Mouse (Mus musculus): ENCODE measurements at regions not wholly inside any gene's neighbourhood (a gene's known extent, or its start where the extent isn't known, plus 50 kb on each side); places are given as distances from the start of the nearest gene placed in this dataset.

GRCm38 (mm10) chrX:13014051-13014450 is 57.2 kb upstream of the Usp9x start:
- H3K9me3 ChIP-seq = no peaks in the 10 kb centered on the region
- 67% methylated on average over 3 of the region's 3 CpGs for WGBS

GRCm38 (mm10) chrX:13013086-13013485 is 58.2 kb upstream of the Usp9x start:
- Histone ChIP-seq H3K4me1 (no peaks in the 10 kb centered on the region), H3K36me3 (no peaks in the 10 kb centered on the region), H3K9ac (no peak overlapping the region), H3K27ac (no peak overlapping the region), H3K27me3 (no peaks in the 10 kb centered on the region), H3K9me3 (no peaks in the 10 kb centered on the region), H3K4me3 (no peak overlapping the region), H3K4me2 (replicated peaks) (no peak overlapping the region)
- no peak for ATAC-seq (ENCODE audit: insufficient number of reproducible peaks, insufficient read depth, low FRiP score, low TSS enrichment)
- 71% methylated on average over 3 of the region's 3 CpGs for WGBS

More at GRCm38 (mm10) chrX:13014051-13014450, 57.2 kb upstream of the Usp9x start:
- no peak overlapping the region for H3K4me3 ChIP-seq
- no peaks in the 10 kb centered on the region for H3K4me1 ChIP-seq
- no peak overlapping the region for H3K27ac ChIP-seq
- no peak overlapping the region for H3K4me2 ChIP-seq (replicated peaks)
- H3K27me3 ChIP-seq = no peaks in the 10 kb centered on the region
- ATAC-seq (ENCODE audit: insufficient number of reproducible peaks, insufficient read depth, low FRiP score, low TSS enrichment) = no peak
- H3K36me3 ChIP-seq = no peaks in the 10 kb centered on the region
- no peak overlapping the region for H3K9ac ChIP-seq

- H3K9me3 ChIP-seq = no peaks in the 10 kb centered on the region
- ATAC-seq (ENCODE audit: insufficient number of reproducible peaks, insufficient read depth, low FRiP score, low TSS enrichment) = no peak
- no peaks in the 10 kb centered on the region for H3K36me3 ChIP-seq
- H3K9ac ChIP-seq = no peak overlapping the region
- no peaks in the 10 kb centered on the region for H3K4me1 ChIP-seq
- H3K27me3 ChIP-seq = no peaks in the 10 kb centered on the region
- H3K27ac ChIP-seq = no peak overlapping the region
- H3K4me3 ChIP-seq = no peak overlapping the region
- no peak overlapping the region for H3K4me2 ChIP-seq (replicated peaks)
- 82% methylated on average over 7 of the region's 7 CpGs for WGBS
These were observed 80.5 kb upstream of the Usp9x start for GRCm38 (mm10) chrX:12990777-12991176.

GRCm38 (mm10) chrX:12977676-12978075 is 93.6 kb upstream of the Usp9x start:
- Histone ChIP-seq H3K27me3 (no peaks in the 10 kb centered on the region), H3K9me3 (no peaks in the 10 kb centered on the region), H3K4me2 (replicated peaks) (no peak overlapping the region), H3K9ac (no peak overlapping the region), H3K27ac (no peak overlapping the region), H3K4me3 (no peak overlapping the region), H3K36me3 (no peaks in the 10 kb centered on the region), H3K4me1 (no peaks in the 10 kb centered on the region)
- WGBS = 67% methylated on average over 6 of the region's 6 CpGs
- ATAC-seq (ENCODE audit: insufficient number of reproducible peaks, insufficient read depth, low FRiP score, low TSS enrichment) = no peak

- Histone ChIP-seq H3K27me3 (no peaks in the 10 kb centered on the region), H3K4me3 (no peak overlapping the region), H3K36me3 (no peaks in the 10 kb centered on the region), H3K4me2 (replicated peaks) (no peak overlapping the region), H3K4me1 (no peaks in the 10 kb centered on the region), H3K9ac (no peak overlapping the region), H3K9me3 (no peaks in the 10 kb centered on the region), H3K27ac (no peak overlapping the region)
- 80% methylated on average over 7 of the region's 7 CpGs for WGBS
- ATAC-seq (ENCODE audit: insufficient number of reproducible peaks, insufficient read depth, low FRiP score, low TSS enrichment) = no peak
These were observed 102.1 kb upstream of the Usp9x start for GRCm38 (mm10) chrX:12968979-12969746.

- no peaks in the 10 kb centered on the region for H3K27me3 ChIP-seq
- no peaks in the 10 kb centered on the region for H3K4me1 ChIP-seq
- no peaks in the 10 kb centered on the region for H3K36me3 ChIP-seq
- H3K4me2 ChIP-seq (replicated peaks) = no peak overlapping the region
- H3K9me3 ChIP-seq = no peaks in the 10 kb centered on the region
- H3K9ac ChIP-seq = no peak overlapping the region
- ATAC-seq (ENCODE audit: insufficient number of reproducible peaks, insufficient read depth, low FRiP score, low TSS enrichment) = no peak
- no peak overlapping the region for H3K27ac ChIP-seq
- H3K4me3 ChIP-seq = no peak overlapping the region
- WGBS = 74% methylated on average over 11 of the region's 11 CpGs
These were observed 111.6 kb upstream of the Usp9x start for GRCm38 (mm10) chrX:12959467-12960314.

GRCm38 (mm10) chrX:12958873-12959272 is 112.4 kb upstream of the Usp9x start:
- no peak overlapping the region for H3K4me3 ChIP-seq
- H3K4me1 ChIP-seq = no peaks in the 10 kb centered on the region
- WGBS = 55% methylated on average over 2 of the region's 2 CpGs
- H3K27me3 ChIP-seq = no peaks in the 10 kb centered on the region
- no peak overlapping the region for H3K9ac ChIP-seq
- H3K4me2 ChIP-seq (replicated peaks) = no peak overlapping the region
- no peaks in the 10 kb centered on the region for H3K36me3 ChIP-seq
- no peak overlapping the region for H3K27ac ChIP-seq
- no peak for ATAC-seq (ENCODE audit: insufficient number of reproducible peaks, insufficient read depth, low FRiP score, low TSS enrichment)
- H3K9me3 ChIP-seq = no peaks in the 10 kb centered on the region

- Histone ChIP-seq H3K9ac (no peak overlapping the region), H3K4me3 (no peak overlapping the region), H3K27ac (no peak overlapping the region), H3K27me3 (no peaks in the 10 kb centered on the region), H3K4me2 (replicated peaks) (no peak overlapping the region), H3K36me3 (no peaks in the 10 kb centered on the region), H3K9me3 (no peaks in the 10 kb centered on the region), H3K4me1 (no peaks in the 10 kb centered on the region)
- 66% methylated on average over 5 of the region's 7 CpGs for WGBS
- ATAC-seq (ENCODE audit: insufficient number of reproducible peaks, insufficient read depth, low FRiP score, low TSS enrichment) = no peak
These were observed 120.2 kb upstream of the Usp9x start for GRCm38 (mm10) chrX:12950928-12951660.

GRCm38 (mm10) chrX:12942451-12942850 is 128.8 kb upstream of the Usp9x start:
- H3K4me3 ChIP-seq = no peak overlapping the region
- ATAC-seq (ENCODE audit: insufficient number of reproducible peaks, insufficient read depth, low FRiP score, low TSS enrichment) = no peak
- H3K9ac ChIP-seq = no peak overlapping the region
- no peaks in the 10 kb centered on the region for H3K4me1 ChIP-seq
- no peaks in the 10 kb centered on the region for H3K27me3 ChIP-seq
- no peak overlapping the region for H3K4me2 ChIP-seq (replicated peaks)
- no peak overlapping the region for H3K27ac ChIP-seq
- no peaks in the 10 kb centered on the region for H3K36me3 ChIP-seq
- no peaks in the 10 kb centered on the region for H3K9me3 ChIP-seq
- 82% methylated on average over 5 of the region's 5 CpGs for WGBS

GRCm38 (mm10) chrX:12936406-12937172 is 134.7 kb upstream of the Usp9x start:
- Histone ChIP-seq H3K9me3 (no peaks in the 10 kb centered on the region), H3K9ac (peak overlapping the region; percentile 38), H3K4me3 (peak overlapping the region; percentile 36), H3K27ac (no peak overlapping the region), H3K27me3 (no peaks in the 10 kb centered on the region; the same call in 1 of the 2 replicates), H3K4me1 (no peaks in the 10 kb centered on the region), H3K4me2 (replicated peaks) (peak overlapping the region; percentile 54), H3K36me3 (no peaks in the 10 kb centered on the region)
- 24% methylated on average over 36 of the region's 43 CpGs for WGBS
- ATAC-seq (ENCODE audit: insufficient number of reproducible peaks, insufficient read depth, low FRiP score, low TSS enrichment) = peak; percentile 47; the same call in 1 of the 2 replicates

- H3K9me3 ChIP-seq = no peaks in the 10 kb centered on the region
- H3K4me3 ChIP-seq = no peak overlapping the region
- no peak overlapping the region for H3K27ac ChIP-seq
- H3K4me1 ChIP-seq = no peaks in the 10 kb centered on the region
- no peak overlapping the region for H3K9ac ChIP-seq
- H3K4me2 ChIP-seq (replicated peaks) = no peak overlapping the region
- no peak for ATAC-seq (ENCODE audit: insufficient number of reproducible peaks, insufficient read depth, low FRiP score, low TSS enrichment)
- no peaks in the 10 kb centered on the region for H3K36me3 ChIP-seq
- WGBS = 86% methylated on average over 4 of the region's 4 CpGs
- H3K27me3 ChIP-seq = no peaks in the 10 kb centered on the region; the same call in 1 of the 2 replicates
These were observed 137.9 kb upstream of the Usp9x start for GRCm38 (mm10) chrX:12933294-12933807.

Measured in embryonic facial prominence, embryonic 12.5 days (tissue).